In the genomic region with DNA sequence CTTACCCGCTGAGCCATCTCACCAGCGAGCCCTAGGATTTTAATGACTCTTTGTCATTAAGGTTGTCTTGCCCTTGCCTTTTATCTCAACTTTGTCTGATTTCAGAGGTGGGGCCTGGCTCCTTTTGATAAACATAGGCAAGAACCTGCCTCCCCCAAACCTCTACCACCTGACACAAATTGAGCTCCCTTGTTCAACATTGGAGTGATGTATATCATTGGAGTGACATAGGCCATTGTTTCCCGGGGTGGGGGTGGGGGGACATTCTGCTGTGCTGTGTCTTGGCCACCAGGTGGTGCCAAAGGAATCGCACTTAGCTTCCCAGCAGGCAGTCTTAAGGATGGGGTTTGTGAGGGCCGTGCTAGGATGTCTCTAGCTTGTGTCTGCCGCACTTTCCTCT, we compare ENCODE assay signal across 8 mouse cellular contexts. TPM values are rescaled to one million over a fixed set of nuclear protein-coding genes. Genes with fewer than 3 reads are reported as not detected.
A peak's percentile ranks its signal among the peaks of the same experiment; 100 is the strongest.
DNase-seq lines count a peak whose midpoint lies in the region; ATAC-seq and TF ChIP-seq lines count a peak whose summit lies in the region.

No protein-coding gene starts in this region.

- DNase-seq in cerebellum, adult 8-10 months, result no peak
- DNase-seq in thymus, adult 2 months, result peak; percentile 19
- DNase-seq in thymus, adult 18-20 months, result no peak
- DNase-seq in embryonic facial prominence, embryonic 11.5 days (ENCODE audit: low spot score), result peak; percentile 72
- DNase-seq in hindbrain, postnatal 0 days (ENCODE audit: low spot score), result peak; percentile 71
- peak; percentile 52 for DNase-seq in thymus, postnatal 0 days (ENCODE audit: low spot score)

- H3K9me3 ChIP-seq in embryonic facial prominence, embryonic 11.5 days (replicated peaks; ENCODE audit: control insufficient read depth, low read length), result no peaks in the 10 kb centered on the region
- no peaks in the 10 kb centered on the region for H3K9me3 ChIP-seq in hindbrain, postnatal 0 days (ENCODE audit: low read length)

- no peaks in the 10 kb centered on the region for H3K27me3 ChIP-seq in thymus, adult 2 months (ENCODE audit: control insufficient read depth, insufficient read depth, low read length)
- H3K27me3 ChIP-seq in embryonic facial prominence, embryonic 11.5 days (ENCODE audit: control insufficient read depth, insufficient read depth, low read length), result no peaks in the 10 kb centered on the region
- H3K27me3 ChIP-seq in hindbrain, postnatal 0 days (ENCODE audit: insufficient read depth, low read length), result no peaks in the 10 kb centered on the region

- no peak for TF ChIP-seq POLR2A in thymus, adult 2 months (IDR thresholded peaks at IDR 0.05; ENCODE audit: control insufficient read depth, extremely low read depth, insufficient read depth, low read length, poor library complexity)

- no peak overlapping the region for H3K4me2 ChIP-seq in embryonic facial prominence, embryonic 11.5 days (ENCODE audit: low read depth, low read length)
- no peak overlapping the region for H3K4me2 ChIP-seq in hindbrain, postnatal 0 days (ENCODE audit: low read depth, low read length)

- peak; percentile 78; the same call in 1 of the 2 replicates for TF ChIP-seq CTCF in thymus, adult 2 months (IDR thresholded peaks at IDR 0.05; ENCODE audit: borderline replicate concordance, control insufficient read depth, extremely low read depth, insufficient read depth, low read length, poor library complexity)
- peak; percentile 84 for TF ChIP-seq CTCF in hindbrain, postnatal 0 days (IDR thresholded peaks at IDR 0.05; ENCODE audit: low read depth)

- H3K36me3 ChIP-seq in thymus, adult 2 months (ENCODE audit: control insufficient read depth, insufficient read depth, low read length), result no peaks in the 10 kb centered on the region
- H3K36me3 ChIP-seq in embryonic facial prominence, embryonic 11.5 days (replicated peaks; ENCODE audit: control insufficient read depth, insufficient read depth, low read depth, low read length), result no peaks in the 10 kb centered on the region
- H3K36me3 ChIP-seq in hindbrain, postnatal 0 days (ENCODE audit: insufficient read depth, low read length), result no peaks in the 10 kb centered on the region

- H3K9ac ChIP-seq in embryonic facial prominence, embryonic 11.5 days (replicated peaks; ENCODE audit: low read length), result no peak overlapping the region
- H3K9ac ChIP-seq in hindbrain, postnatal 0 days (replicated peaks; ENCODE audit: low read length), result no peak overlapping the region

- peak; percentile 50 for ATAC-seq in cerebellum, adult (ENCODE audit: insufficient number of reproducible peaks, low FRiP score, low TSS enrichment)
- ATAC-seq in embryonic facial prominence, embryonic 11.5 days (replicated peaks; ENCODE audit: insufficient number of reproducible peaks, low FRiP score, low TSS enrichment, low read depth), result peak; percentile 67; the same call in 1 of the 2 replicates
- ATAC-seq in hindbrain, postnatal 0 days, result peak; percentile 87
- ATAC-seq in megakaryocyte progenitor cell, adult 5-6 weeks (replicated peaks; ENCODE audit: poor library complexity), result peak; percentile 91

- H3K4me3 ChIP-seq in thymus, adult 2 months (ENCODE audit: control insufficient read depth, insufficient read depth, low read length), result no peak overlapping the region
- no peak overlapping the region for H3K4me3 ChIP-seq in embryonic facial prominence, embryonic 11.5 days (ENCODE audit: low read depth, low read length)
- no peak overlapping the region for H3K4me3 ChIP-seq in hindbrain, postnatal 0 days (ENCODE audit: low read length)

- H3K27ac ChIP-seq in thymus, adult 2 months (ENCODE audit: control insufficient read depth, insufficient read depth, low read length), result no peak overlapping the region
- no peak overlapping the region for H3K27ac ChIP-seq in embryonic facial prominence, embryonic 11.5 days (replicated peaks; ENCODE audit: low read depth, low read length)
- H3K27ac ChIP-seq in hindbrain, postnatal 0 days, result no peak overlapping the region

- WGBS in thymus, adult 2 months, result 38% methylated on average over 6 of the region's 6 CpGs
- 34% methylated on average over 6 of the region's 6 CpGs for WGBS in embryonic facial prominence, embryonic 11.5 days
- 30% methylated on average over 6 of the region's 6 CpGs for WGBS in hindbrain, postnatal 0 days

- H3K4me1 ChIP-seq in thymus, adult 2 months (replicated peaks; ENCODE audit: control insufficient read depth, insufficient read depth, low read length), result no peaks in the 10 kb centered on the region
- H3K4me1 ChIP-seq in embryonic facial prominence, embryonic 11.5 days (ENCODE audit: control insufficient read depth, insufficient read depth, low read length), result no peaks in the 10 kb centered on the region
- no peaks in the 10 kb centered on the region for H3K4me1 ChIP-seq in hindbrain, postnatal 0 days (ENCODE audit: insufficient read depth, low read length)

RNA-seq across cellular contexts. Expression of gene Wdr1, which starts 17.7 kb away (rescaled TPM):
- 272 and 306 TPM in 2 replicates for polyA plus RNA-seq in thymus, adult 2 months (2012; rRNA removed)
- polyA plus RNA-seq in embryonic facial prominence, embryonic 11.5 days (2014; fragmentation: Nextera tagmentation; extraction: Ambion mirVana), result 227 and 231 TPM in 2 replicates
- 245 and 258 TPM in 2 replicates for total RNA-seq in hindbrain, postnatal 0 days (2014; rRNA removed)
- polyA plus RNA-seq in hindbrain, postnatal 0 days (2015; fragmentation: Nextera tagmentation; extraction: Ambion mirVana), result 174 TPM in 2 replicates
- total RNA-seq in megakaryocyte progenitor cell, adult 5-6 weeks (2015), result 127 and 134 TPM in 2 replicates
- total RNA-seq in megakaryocyte progenitor cell, adult 5-6 weeks (2017), result 209 TPM in 2 replicates
- polyA plus RNA-seq in thymus, postnatal 0 days (2015; fragmentation: Nextera tagmentation; extraction: Ambion mirVana), result 265 and 280 TPM in 2 replicates

Comparison
In these comparisons a context has a peak if more than half of its experiments do, and no peak if none do; other contexts are left out.
1. DNase-seq: peak in thymus, adult 2 months (single experiment), embryonic facial prominence, embryonic 11.5 days (single experiment), hindbrain, postnatal 0 days (single experiment) and thymus, postnatal 0 days (single experiment); none in cerebellum, adult 8-10 months (single experiment) and thymus, adult 18-20 months (0 of 2).
2. Peak in every context shown above with its lines, with median percentiles within 50 percentile points of each other: ATAC-seq.